Mouse (Mus musculus) retina, adult 2 months (tissue): ENCODE data around the gene Scgb1b15.
"Not testable (repeated sequence)": the region's sequence is repeated elsewhere in the genome, so short reads cannot be mapped to it uniquely, and the experiment has no call there.

ENCODE experiments used
- DNase-seq: peaks from one replicate; pipeline ENCODE4 v3.0.0-alpha.2; 2012; ENCODE audit warnings: low read depth, low spot score

Gene Scgb1b15

DNA sequence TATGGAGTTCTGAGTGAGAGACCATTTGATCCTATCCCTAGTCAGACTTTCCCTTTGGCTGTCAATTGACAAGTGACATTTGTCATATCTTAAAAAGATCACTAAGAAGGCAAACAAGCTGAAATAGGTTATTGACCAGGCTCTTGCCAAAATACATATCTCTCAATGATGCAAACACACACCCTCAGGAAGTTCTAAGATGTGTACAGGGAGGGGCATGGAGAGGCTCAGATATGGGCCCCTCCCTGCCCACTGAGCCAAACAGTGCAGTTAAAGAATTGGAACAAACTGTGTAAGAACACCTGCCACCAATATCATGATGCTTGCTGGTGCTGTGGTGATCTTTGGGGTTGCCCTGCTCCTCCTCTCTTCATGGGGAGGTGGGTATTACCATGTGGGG is at the start of gene Scgb1b15:
Gene Scgb1b15, plus strand, starts transcription at position 301 of the 400 bp plus-strand sequence.
- not testable (repeated sequence) for DNase-seq

DNA sequence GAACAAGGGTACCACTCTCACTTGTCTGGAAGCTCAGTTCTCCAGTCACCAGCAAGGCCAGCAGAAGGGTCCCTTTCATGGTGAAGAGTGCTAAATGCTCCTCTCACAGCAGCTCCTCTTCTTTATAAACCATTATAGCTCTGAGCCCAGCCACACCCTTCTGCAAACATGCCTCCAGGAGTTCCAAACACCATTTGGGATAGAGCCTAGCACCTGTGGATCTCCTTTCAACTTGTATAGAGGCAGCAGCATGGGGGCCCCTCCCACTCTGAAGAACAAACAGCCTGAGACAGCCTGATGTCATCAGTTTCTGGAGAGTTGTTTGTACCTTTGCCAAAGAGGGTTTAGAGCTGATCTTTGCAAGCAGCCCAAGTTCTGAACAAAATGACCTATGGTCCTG is 6.8 kb upstream of the Scgb1b15 start, which contains the start of gene Scgb2b15:
Gene Scgb2b15, minus strand, starts transcription at position 101 of the 400 bp plus-strand sequence.
- DNase-seq, result not testable (repeated sequence)
